Mouse (Mus musculus): ENCODE data around the gene Bcap31. TPM values are rescaled to one million over a fixed set of nuclear protein-coding genes. Genes with fewer than 3 reads are reported as not detected.
A peak's percentile ranks its signal among the peaks of the same experiment; 100 is the strongest.
"Not testable (repeated sequence)": the region's sequence is repeated elsewhere in the genome, so short reads cannot be mapped to it uniquely, and the experiment has no call there.

Bcap31 gene
- total and polyA plus RNA-seq, 2 experiments: 69.8 to 168 TPM

- DNase-seq (ENCODE audit: extremely low read depth, low read depth, low spot score): no peak
- TF ChIP-seq CTCF (IDR thresholded peaks at IDR 0.05; ENCODE audit: low read depth, low read length) (no peak), POLR2A (IDR thresholded peaks at IDR 0.05; ENCODE audit: extremely low read depth, insufficient read depth, low read length) (no peak)
- no peaks in the 10 kb centered on the region for H3K27me3 ChIP-seq (ENCODE audit: control insufficient read depth, insufficient read depth, low read length)
- WGBS: 86% methylated on average over 1 of the region's 1 CpGs
- no peak overlapping the region for H3K9ac ChIP-seq (ENCODE audit: low read depth, low read length)
- H3K79me2 ChIP-seq (ENCODE audit: control insufficient read depth, insufficient read depth, low read length): no peaks in the 10 kb centered on the region
- H3K27ac ChIP-seq (replicated peaks; ENCODE audit: insufficient read depth, low read depth, low read length): no peak overlapping the region
- no peaks in the 10 kb centered on the region for H3K36me3 ChIP-seq (ENCODE audit: control insufficient read depth, insufficient read depth, low read length)
- H3K4me3 ChIP-seq (ENCODE audit: insufficient read depth, low read depth, low read length): no peak overlapping the region
- no peaks in the 10 kb centered on the region for H3K4me1 ChIP-seq (ENCODE audit: control insufficient read depth, insufficient read depth, low read length)
These were observed 29.0 kb upstream of the Bcap31 start for GRCm38 (mm10) chrX:73744774-73745481.

GRCm38 (mm10) chrX:73739841-73740240, 23.9 kb upstream of the Bcap31 start:
- not testable (repeated sequence) for H3K36me3 ChIP-seq (ENCODE audit: control insufficient read depth, insufficient read depth, low read length); H3K9ac ChIP-seq (ENCODE audit: low read depth, low read length); H3K4me3 ChIP-seq (ENCODE audit: insufficient read depth, low read depth, low read length); H3K4me1 ChIP-seq (ENCODE audit: control insufficient read depth, insufficient read depth, low read length); H3K27ac ChIP-seq (replicated peaks; ENCODE audit: insufficient read depth, low read depth, low read length); DNase-seq (ENCODE audit: extremely low read depth, low read depth, low spot score); H3K79me2 ChIP-seq (ENCODE audit: control insufficient read depth, insufficient read depth, low read length); H3K27me3 ChIP-seq (ENCODE audit: control insufficient read depth, insufficient read depth, low read length)
- WGBS: 96% methylated on average over 7 of the region's 7 CpGs

- TF ChIP-seq CTCF (IDR thresholded peaks at IDR 0.05; ENCODE audit: low read depth, low read length) (no peak), POLR2A (IDR thresholded peaks at IDR 0.05; ENCODE audit: extremely low read depth, insufficient read depth, low read length) (no peak)
- Histone ChIP-seq H3K4me3 (ENCODE audit: insufficient read depth, low read depth, low read length) (no peak overlapping the region), H3K79me2 (ENCODE audit: control insufficient read depth, insufficient read depth, low read length) (no peaks in the 10 kb centered on the region), H3K4me1 (ENCODE audit: control insufficient read depth, insufficient read depth, low read length) (no peaks in the 10 kb centered on the region), H3K27me3 (ENCODE audit: control insufficient read depth, insufficient read depth, low read length) (no peaks in the 10 kb centered on the region), H3K36me3 (ENCODE audit: control insufficient read depth, insufficient read depth, low read length) (no peaks in the 10 kb centered on the region), H3K9ac (ENCODE audit: low read depth, low read length) (no peak overlapping the region), H3K27ac (replicated peaks; ENCODE audit: insufficient read depth, low read depth, low read length) (no peak overlapping the region)
- 77% methylated on average over 5 of the region's 5 CpGs for WGBS
- DNase-seq (ENCODE audit: extremely low read depth, low read depth, low spot score): no peak
These were observed 23.2 kb upstream of the Bcap31 start for GRCm38 (mm10) chrX:73739151-73739550.

GRCm38 (mm10) chrX:73738155-73738554, 22.2 kb upstream of the Bcap31 start:
- no peak for DNase-seq (ENCODE audit: extremely low read depth, low read depth, low spot score)
- no peak overlapping the region for H3K9ac ChIP-seq (ENCODE audit: low read depth, low read length)
- peaks cover 2% of the 10 kb centered on the region; the same call in 1 of the 2 replicates for H3K36me3 ChIP-seq (ENCODE audit: control insufficient read depth, insufficient read depth, low read length)
- H3K79me2 ChIP-seq (ENCODE audit: control insufficient read depth, insufficient read depth, low read length): no peaks in the 10 kb centered on the region
- no peaks in the 10 kb centered on the region for H3K4me1 ChIP-seq (ENCODE audit: control insufficient read depth, insufficient read depth, low read length)
- 83% methylated on average over 1 of the region's 1 CpGs for WGBS
- no peak overlapping the region for H3K4me3 ChIP-seq (ENCODE audit: insufficient read depth, low read depth, low read length)
- H3K27ac ChIP-seq (replicated peaks; ENCODE audit: insufficient read depth, low read depth, low read length): no peak overlapping the region
- TF ChIP-seq POLR2A (IDR thresholded peaks at IDR 0.05; ENCODE audit: extremely low read depth, insufficient read depth, low read length) (no peak), CTCF (IDR thresholded peaks at IDR 0.05; ENCODE audit: low read depth, low read length) (peak; percentile 30; the same call in 1 of the 2 replicates)
- no peaks in the 10 kb centered on the region for H3K27me3 ChIP-seq (ENCODE audit: control insufficient read depth, insufficient read depth, low read length)

GRCm38 (mm10) chrX:73730908-73731307, 14.9 kb upstream of the Bcap31 start:
- Histone ChIP-seq H3K79me2 (ENCODE audit: control insufficient read depth, insufficient read depth, low read length) (no peaks in the 10 kb centered on the region), H3K9ac (ENCODE audit: low read depth, low read length) (no peak overlapping the region), H3K4me3 (ENCODE audit: insufficient read depth, low read depth, low read length) (no peak overlapping the region), H3K4me1 (ENCODE audit: control insufficient read depth, insufficient read depth, low read length) (no peaks in the 10 kb centered on the region), H3K36me3 (ENCODE audit: control insufficient read depth, insufficient read depth, low read length) (peaks cover 14% of the 10 kb centered on the region; the same call in 1 of the 2 replicates), H3K27me3 (ENCODE audit: control insufficient read depth, insufficient read depth, low read length) (no peaks in the 10 kb centered on the region), H3K27ac (replicated peaks; ENCODE audit: insufficient read depth, low read depth, low read length) (no peak overlapping the region)
- 19% methylated on average over 1 of the region's 1 CpGs for WGBS
- DNase-seq (ENCODE audit: extremely low read depth, low read depth, low spot score): peak; percentile 57
- TF ChIP-seq CTCF (IDR thresholded peaks at IDR 0.05; ENCODE audit: low read depth, low read length) (no peak), POLR2A (IDR thresholded peaks at IDR 0.05; ENCODE audit: extremely low read depth, insufficient read depth, low read length) (no peak)

- peak overlapping the region; percentile 47 for H3K9ac ChIP-seq (ENCODE audit: low read depth, low read length)
- peak overlapping the region; percentile 83 for H3K27ac ChIP-seq (replicated peaks; ENCODE audit: insufficient read depth, low read depth, low read length)
- TF ChIP-seq CTCF (IDR thresholded peaks at IDR 0.05; ENCODE audit: low read depth, low read length) (no peak), POLR2A (IDR thresholded peaks at IDR 0.05; ENCODE audit: extremely low read depth, insufficient read depth, low read length) (no peak)
- H3K36me3 ChIP-seq (ENCODE audit: control insufficient read depth, insufficient read depth, low read length): peaks cover 14% of the 10 kb centered on the region; the same call in 1 of the 2 replicates
- no peaks in the 10 kb centered on the region for H3K79me2 ChIP-seq (ENCODE audit: control insufficient read depth, insufficient read depth, low read length)
- H3K4me1 ChIP-seq (ENCODE audit: control insufficient read depth, insufficient read depth, low read length): peaks cover 14% of the 10 kb centered on the region
- peak; percentile 72 for DNase-seq (ENCODE audit: extremely low read depth, low read depth, low spot score)
- H3K27me3 ChIP-seq (ENCODE audit: control insufficient read depth, insufficient read depth, low read length): no peaks in the 10 kb centered on the region
- peak overlapping the region; percentile 21; the same call in 1 of the 2 replicates for H3K4me3 ChIP-seq (ENCODE audit: insufficient read depth, low read depth, low read length)
- 4% methylated on average over 5 of the region's 5 CpGs for WGBS
These were observed 2.8 kb upstream of the Bcap31 start for GRCm38 (mm10) chrX:73718686-73719362.
